Mouse (Mus musculus) spleen, adult 10 weeks (tissue): ENCODE results near the gene 4930402K13Rik. TPM values are rescaled to one million over a fixed set of nuclear protein-coding genes. Genes with fewer than 3 reads are reported as not detected.

Source experiments
- polyA plus RNA-seq: library from polyadenylated mRNA; stranded (reverse); fragments of 350-450 nt; fragmentation: Illumina TruSeq; extraction: RNeasy Lipid Tissue Mini Kit (QIAGEN cat#74804); gene quantifications from one replicate; pipeline ENCODE4 v1.2.3, GENCODE M21; 2015; ENCODE audit warnings: low replicate concordance; ENCODE audit not compliant: insufficient read depth

4930402K13Rik gene
- not detected for polyA plus RNA-seq

DNA sequence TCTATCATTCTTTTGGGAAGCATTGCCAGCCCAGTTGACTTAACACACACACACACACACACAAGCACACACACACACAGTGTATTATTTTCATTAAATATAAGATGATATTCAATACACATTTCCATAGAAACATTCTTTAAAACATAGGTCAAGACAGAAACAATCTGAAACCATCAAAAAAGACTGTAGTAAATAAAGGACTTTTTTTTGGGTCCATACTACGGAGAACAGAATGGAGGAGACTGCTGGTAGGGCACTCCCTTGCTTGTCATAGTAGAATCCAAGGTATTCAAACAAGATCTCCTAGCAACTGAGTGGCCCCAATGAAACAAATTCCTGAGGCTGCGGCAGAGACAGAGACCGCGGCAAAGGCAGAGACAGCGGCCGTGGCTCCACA lies at the start of gene 4930402K13Rik:
TSS of gene 4930402K13Rik (plus strand) at position 301 of the 400 bp plus-strand sequence.

DNA sequence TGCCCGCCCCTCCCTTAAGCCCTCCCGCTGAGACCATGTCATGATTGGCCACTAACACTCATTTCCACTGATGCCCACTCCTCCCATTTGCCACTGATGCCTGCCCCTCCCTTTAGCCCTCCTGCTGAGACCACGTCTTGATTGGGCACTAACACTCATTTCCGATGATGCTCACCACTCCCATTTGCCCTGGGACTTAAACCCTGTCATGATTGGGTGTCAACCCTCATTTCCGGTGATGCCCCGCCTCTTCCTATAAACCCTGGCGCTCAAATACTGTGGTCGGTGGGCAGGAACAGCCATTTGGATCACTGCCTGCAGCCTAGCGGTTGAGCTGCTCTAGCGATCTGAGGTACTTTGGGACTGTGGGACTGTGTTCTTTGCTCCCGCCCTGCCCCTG lies 41.6 kb upstream of the 4930402K13Rik start, which contains the start of gene Fthl17f:
TSS of gene Fthl17f (plus strand) at position 301 of the 400 bp plus-strand sequence.

Other genes with a start within 250 kb of the 4930402K13Rik start
- gene Gm5751, start 230.3 kb upstream of the 4930402K13Rik start, polyA plus RNA-seq = not detected
- gene B630019K06Rik, start 212.2 kb upstream of the 4930402K13Rik start, polyA plus RNA-seq = 2.7 TPM
- gene Fthl17b, start 141.6 kb upstream of the 4930402K13Rik start, polyA plus RNA-seq = not detected
- not detected for gene Fthl17c, start 128.0 kb upstream of the 4930402K13Rik start, polyA plus RNA-seq
- not detected for gene Fthl17d, start 117.8 kb upstream of the 4930402K13Rik start, polyA plus RNA-seq
- gene Fthl17e, start 71.1 kb upstream of the 4930402K13Rik start, polyA plus RNA-seq = not detected
- gene Fthl17f, start 41.5 kb upstream of the 4930402K13Rik start, polyA plus RNA-seq = not detected
- gene Lancl3, start 95.3 kb downstream of the 4930402K13Rik start, polyA plus RNA-seq = 0.72 TPM
- gene Gm14862, start 152.3 kb downstream of the 4930402K13Rik start, polyA plus RNA-seq = not detected
- gene Xk, start 168.2 kb downstream of the 4930402K13Rik start, polyA plus RNA-seq = 4.0 TPM
- gene H2al1m, start 179.2 kb downstream of the 4930402K13Rik start, polyA plus RNA-seq = 0.59 TPM
- not detected for gene H2al1k, start 246.1 kb downstream of the 4930402K13Rik start, polyA plus RNA-seq